Mouse (Mus musculus) intestine, embryonic 14.5 days (tissue): ENCODE results near the gene Ndrg3. TPM values are rescaled to one million over a fixed set of nuclear protein-coding genes. Genes with fewer than 3 reads are reported as not detected.

Experiments
- ATAC-seq: fragments of 200-750 bp; cut with Nextera tagmentation; replicated peaks from 2 replicates; pipeline ENCODE4 v1.8.0; 2017; ENCODE audit warnings: low read depth, moderate number of reproducible peaks, moderate TSS enrichment, moderate library complexity; ENCODE audit not compliant: low FRiP score, low TSS enrichment
- DNase-seq: peaks from one replicate; pipeline ENCODE4 v3.0.0-alpha.2; 2018; ENCODE audit warnings: low spot score
- H3K27ac ChIP-seq: fragments of 300-500 bp; sonication (generic); 2 replicates; pipeline ENCODE4 v1.5.1; 2014; ENCODE audit warnings: low read depth, mild to moderate bottlenecking, control low read depth
- H3K27me3 ChIP-seq: fragments of 300-500 bp; sonication (generic); replicated peaks from 2 replicates; pipeline ENCODE4 v1.6.1; 2014; ENCODE audit warnings: low read length, control low read depth; ENCODE audit not compliant: control insufficient read depth, insufficient read depth
- H3K36me3 ChIP-seq: fragments of 300-500 bp; sonication (generic); 2 replicates; pipeline ENCODE4 v1.6.1; 2014; ENCODE audit warnings: low read length, control low read depth; ENCODE audit not compliant: control insufficient read depth, insufficient read depth
- H3K4me1 ChIP-seq: fragments of 300-500 bp; sonication (generic); replicated peaks from 2 replicates; pipeline ENCODE4 v1.6.1; 2014; ENCODE audit warnings: low read length, control low read depth, mixed read lengths; ENCODE audit not compliant: control insufficient read depth, insufficient read depth
- H3K4me2 ChIP-seq: fragments of 300-500 bp; sonication (generic); 2 replicates; pipeline ENCODE4 v1.6.1; 2014; ENCODE audit warnings: low read length
- H3K4me3 ChIP-seq: fragments of 300-500 bp; sonication (generic); 2 replicates; pipeline ENCODE4 v1.5.1; 2014; ENCODE audit warnings: low read depth, low read length, control low read depth, mixed read lengths
- H3K9ac ChIP-seq: fragments of 300-500 bp; sonication (generic); 2 replicates; pipeline ENCODE4 v1.6.1; 2014; ENCODE audit warnings: mild to moderate bottlenecking, low read length
- H3K9me3 ChIP-seq: fragments of 300-500 bp; sonication (generic); 2 replicates; pipeline ENCODE4 v1.6.1; 2016; ENCODE audit warnings: low read length, control low read depth; ENCODE audit not compliant: control insufficient read depth
- WGBS: fragments of 180-500 bp; shearing (Covaris S2); extraction: QIAGEN DNeasy Blood & Tissue Kit; methylation state at CpG from one replicate; pipeline ENCODE4 v1.1.7; 2014; 5-methylcytosine and 5-hydroxymethylcytosine counted together
- polyA plus RNA-seq: library from polyadenylated mRNA; unstranded; fragments of >200 nt; fragmentation: Nextera tagmentation; extraction: Ambion mirVana; gene quantifications from 2 replicates; pipeline ENCODE4 v1.2.1, GENCODE M21; 2014

The Ndrg3 gene
- polyA plus RNA-seq, 1 experiment from 2014 or later, result 36.7 TPM

DNA sequence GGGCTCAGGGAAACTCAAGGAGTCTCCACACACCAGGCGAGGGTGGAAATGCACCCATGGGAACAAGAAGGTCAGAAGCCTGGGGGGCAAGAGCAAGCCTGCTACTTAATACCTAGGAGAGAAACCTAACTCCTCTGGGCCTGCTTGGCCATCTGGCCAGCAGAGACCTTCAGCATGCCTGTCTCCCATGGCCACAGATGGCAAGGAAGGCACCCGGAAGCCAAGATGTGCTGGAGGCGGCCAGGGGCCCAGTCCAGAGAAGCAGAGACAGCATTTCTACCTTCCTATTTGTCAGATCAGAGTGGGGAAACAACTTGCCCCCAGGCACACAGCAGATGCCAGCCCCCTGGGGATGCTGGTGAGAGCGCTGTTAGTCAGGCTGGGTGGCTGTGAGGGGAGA lies 36.4 kb upstream of the Ndrg3 start:
- Histone ChIP-seq H3K27me3 (no peaks in the 10 kb centered on the region), H3K36me3 (peaks cover 94% of the 10 kb centered on the region), H3K9me3 (peaks cover 16% of the 10 kb centered on the region; the same call in 1 of the 2 replicates), H3K4me2 (no peak overlapping the region), H3K9ac (no peak overlapping the region), H3K27ac (no peak overlapping the region), H3K4me1 (no peaks in the 10 kb centered on the region), H3K4me3 (no peak overlapping the region)
- WGBS, result 95% methylated on average over 4 of the region's 4 CpGs
- DNase-seq (no peak), ATAC-seq (no peak)

DNA sequence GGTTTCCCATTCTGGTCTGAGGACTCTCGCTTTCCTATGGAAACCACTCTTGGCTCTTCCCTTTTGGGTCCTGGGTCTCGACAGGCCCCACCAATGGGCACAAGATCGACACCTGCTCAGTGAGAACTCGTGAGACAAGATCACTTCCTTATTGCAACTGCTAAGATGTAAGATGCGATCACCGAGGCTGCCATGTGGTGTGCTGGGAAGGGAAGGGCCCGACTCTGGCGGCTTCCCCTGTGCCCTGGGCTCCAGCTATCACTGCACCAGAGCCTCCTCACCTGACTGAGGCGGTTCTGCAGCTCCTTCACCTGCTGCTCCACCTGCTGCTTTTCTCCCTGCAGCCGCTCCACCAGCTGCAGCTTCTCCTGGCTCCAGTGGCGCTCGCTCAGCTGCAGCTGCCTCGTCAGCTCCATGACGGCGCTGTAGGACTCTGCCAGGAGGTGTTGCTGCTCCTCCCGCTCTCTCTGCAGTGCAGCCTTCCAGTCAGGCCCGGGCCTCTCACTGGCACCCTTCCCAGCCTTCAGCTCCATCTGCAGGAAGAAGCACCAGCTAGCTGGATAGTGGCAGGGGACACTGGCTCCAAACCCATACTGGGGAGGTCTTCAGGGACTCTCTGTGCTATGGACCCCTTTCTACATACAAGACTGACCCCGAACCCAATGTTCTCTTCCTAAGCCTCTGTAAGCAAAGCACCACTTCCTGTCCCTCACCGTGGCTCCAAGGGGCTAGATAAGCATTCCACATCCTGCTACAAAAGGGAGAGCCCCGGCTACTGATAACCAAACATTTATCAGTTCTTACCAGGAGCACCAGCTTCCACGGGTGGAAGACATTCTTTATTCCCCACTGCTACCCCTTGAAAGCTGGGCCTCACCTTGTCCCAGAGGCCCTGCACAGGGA lies 35.5 kb upstream of the Ndrg3 start:
- H3K27ac ChIP-seq, result no peak overlapping the region
- no peaks in the 10 kb centered on the region for H3K4me1 ChIP-seq
- no peak overlapping the region for H3K4me3 ChIP-seq
- H3K9ac ChIP-seq, result no peak overlapping the region
- WGBS, result 93% methylated on average over 21 of the region's 21 CpGs
- no peak for ATAC-seq
- H3K9me3 ChIP-seq, result peaks cover 16% of the 10 kb centered on the region; the same call in 1 of the 2 replicates
- peaks cover 94% of the 10 kb centered on the region for H3K36me3 ChIP-seq
- no peak overlapping the region for H3K4me2 ChIP-seq
- DNase-seq, result no peak
- no peaks in the 10 kb centered on the region for H3K27me3 ChIP-seq

DNA sequence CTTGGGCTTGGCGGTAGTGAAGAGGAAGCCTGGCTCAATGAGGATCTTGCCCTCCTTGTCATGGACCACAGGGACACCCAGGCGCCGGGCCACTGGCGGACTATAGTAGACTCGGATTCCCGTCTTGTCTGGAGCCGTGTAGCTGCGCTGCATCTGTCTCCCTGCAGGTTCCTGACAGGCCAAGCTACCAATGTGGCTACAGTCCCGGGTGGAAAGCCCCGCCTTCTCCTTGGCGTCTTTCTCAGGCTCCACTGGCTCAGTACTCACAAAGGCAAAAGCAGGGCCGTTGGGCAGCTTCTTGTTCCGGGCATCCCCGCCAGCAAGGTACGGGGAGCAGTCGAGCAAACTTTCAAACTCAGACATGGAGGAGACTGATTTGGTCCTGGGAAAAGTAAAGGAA lies 29.3 kb upstream of the Ndrg3 start:
- ATAC-seq (no peak), DNase-seq (no peak)
- no peaks in the 10 kb centered on the region for H3K27me3 ChIP-seq
- no peak overlapping the region for H3K4me2 ChIP-seq
- H3K4me1 ChIP-seq, result no peaks in the 10 kb centered on the region
- 93% methylated on average over 16 of the region's 16 CpGs for WGBS
- H3K36me3 ChIP-seq, result peaks cover 97% of the 10 kb centered on the region
- H3K9me3 ChIP-seq, result peaks cover 8% of the 10 kb centered on the region; the same call in 1 of the 2 replicates
- H3K9ac ChIP-seq, result no peak overlapping the region
- no peak overlapping the region for H3K27ac ChIP-seq
- H3K4me3 ChIP-seq, result no peak overlapping the region

DNA sequence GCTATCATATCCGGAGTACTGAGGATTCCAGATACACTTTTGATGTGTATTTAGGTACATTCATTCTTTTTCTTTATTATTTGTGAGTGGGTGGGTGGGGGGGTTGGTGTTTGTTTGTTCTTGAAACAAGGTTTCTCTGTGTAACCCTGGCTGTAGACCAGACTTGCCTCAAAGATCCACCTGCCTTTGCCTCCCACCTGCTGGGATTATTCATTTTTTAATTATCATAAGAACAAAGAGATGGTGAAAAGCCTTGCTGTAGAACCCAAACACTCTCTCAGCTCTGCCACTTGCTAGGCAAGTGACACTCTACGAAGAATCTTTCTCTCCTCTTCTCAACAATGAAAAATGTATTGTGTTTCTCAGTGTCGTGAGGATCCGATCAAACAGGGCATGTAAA lies 27.4 kb upstream of the Ndrg3 start:
- Histone ChIP-seq H3K27ac (no peak overlapping the region), H3K36me3 (peaks cover 99% of the 10 kb centered on the region), H3K9me3 (no peaks in the 10 kb centered on the region), H3K4me1 (no peaks in the 10 kb centered on the region), H3K4me3 (no peak overlapping the region), H3K27me3 (no peaks in the 10 kb centered on the region), H3K9ac (no peak overlapping the region), H3K4me2 (no peak overlapping the region)
- no peak for ATAC-seq
- no peak for DNase-seq
- 96% methylated on average over 4 of the region's 4 CpGs for WGBS

DNA sequence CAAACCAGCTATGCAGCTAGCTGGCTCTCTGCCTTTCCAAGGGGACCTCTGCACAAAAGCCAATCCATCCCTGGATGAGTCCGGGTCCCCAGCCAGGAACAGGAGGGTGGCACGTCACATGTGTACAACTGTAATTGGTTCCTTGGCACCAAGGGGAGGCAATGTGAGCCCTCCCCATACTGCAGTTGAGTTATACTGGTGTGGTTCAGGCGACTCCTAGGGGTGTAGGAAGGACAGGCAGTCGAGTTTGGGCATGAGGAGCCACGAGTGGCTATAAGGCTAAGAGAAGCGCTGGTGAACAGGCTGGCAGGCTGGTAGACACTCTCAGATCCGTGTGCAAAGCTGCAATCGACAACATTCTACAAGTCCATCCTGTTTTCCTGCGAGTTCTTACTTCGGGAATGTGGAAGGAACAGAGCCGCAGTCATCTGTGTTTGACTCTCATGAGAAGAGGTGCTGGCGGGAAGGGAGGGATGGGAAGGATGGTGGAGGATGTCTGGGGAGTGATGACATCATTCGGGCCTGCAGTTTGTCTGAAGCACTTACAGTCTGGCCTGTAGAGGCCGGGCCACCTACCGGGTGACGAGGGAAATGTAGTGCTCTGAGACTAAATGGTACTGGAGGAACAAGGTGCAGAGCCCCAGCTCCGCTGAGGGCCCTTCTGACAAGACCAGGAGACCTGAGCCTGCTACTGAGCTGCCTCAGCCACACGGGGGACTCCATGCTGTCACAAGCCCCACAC lies 24.8 kb upstream of the Ndrg3 start:
- DNase-seq (no peak), ATAC-seq (0 out of 2 replicates have a peak, but pooled peaks have one; percentile 21)
- Histone ChIP-seq H3K4me2 (no peak overlapping the region), H3K4me3 (no peak overlapping the region), H3K27ac (no peak overlapping the region), H3K4me1 (0 out of 2 replicates have a peak, but pooled peaks cover under 1% of the 10 kb centered on the region), H3K9ac (no peak overlapping the region), H3K9me3 (no peaks in the 10 kb centered on the region), H3K36me3 (peaks cover 77% of the 10 kb centered on the region), H3K27me3 (no peaks in the 10 kb centered on the region)
- 68% methylated on average over 18 of the region's 18 CpGs for WGBS

DNA sequence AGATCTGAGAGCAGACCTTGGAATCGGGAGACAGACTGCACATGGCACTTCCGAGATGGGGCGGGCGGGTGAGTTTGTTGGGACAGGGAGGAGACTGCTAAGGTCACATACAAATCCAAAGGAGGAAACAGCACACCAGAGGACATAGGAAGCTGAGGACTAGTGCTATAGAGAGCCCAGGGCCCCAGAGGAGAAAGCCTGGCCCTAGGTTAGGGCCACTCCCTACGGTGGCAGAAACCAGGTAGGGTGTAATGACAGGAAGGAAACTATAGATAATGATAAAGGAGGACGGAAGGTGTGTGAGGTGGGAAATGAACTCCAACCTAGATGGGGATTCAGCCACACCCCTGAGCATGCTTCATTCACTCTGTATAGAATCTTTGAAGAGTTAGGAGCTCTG lies 20.5 kb upstream of the Ndrg3 start:
- Histone ChIP-seq H3K9ac (no peak overlapping the region), H3K4me2 (no peak overlapping the region), H3K36me3 (peaks cover 35% of the 10 kb centered on the region), H3K9me3 (no peaks in the 10 kb centered on the region), H3K27me3 (no peaks in the 10 kb centered on the region), H3K27ac (no peak overlapping the region), H3K4me3 (no peak overlapping the region), H3K4me1 (peaks cover 10% of the 10 kb centered on the region)
- DNase-seq (no peak), ATAC-seq (no peak; the same call in 1 of the 2 replicates)
- WGBS, result 74% methylated on average over 6 of the region's 6 CpGs

DNA sequence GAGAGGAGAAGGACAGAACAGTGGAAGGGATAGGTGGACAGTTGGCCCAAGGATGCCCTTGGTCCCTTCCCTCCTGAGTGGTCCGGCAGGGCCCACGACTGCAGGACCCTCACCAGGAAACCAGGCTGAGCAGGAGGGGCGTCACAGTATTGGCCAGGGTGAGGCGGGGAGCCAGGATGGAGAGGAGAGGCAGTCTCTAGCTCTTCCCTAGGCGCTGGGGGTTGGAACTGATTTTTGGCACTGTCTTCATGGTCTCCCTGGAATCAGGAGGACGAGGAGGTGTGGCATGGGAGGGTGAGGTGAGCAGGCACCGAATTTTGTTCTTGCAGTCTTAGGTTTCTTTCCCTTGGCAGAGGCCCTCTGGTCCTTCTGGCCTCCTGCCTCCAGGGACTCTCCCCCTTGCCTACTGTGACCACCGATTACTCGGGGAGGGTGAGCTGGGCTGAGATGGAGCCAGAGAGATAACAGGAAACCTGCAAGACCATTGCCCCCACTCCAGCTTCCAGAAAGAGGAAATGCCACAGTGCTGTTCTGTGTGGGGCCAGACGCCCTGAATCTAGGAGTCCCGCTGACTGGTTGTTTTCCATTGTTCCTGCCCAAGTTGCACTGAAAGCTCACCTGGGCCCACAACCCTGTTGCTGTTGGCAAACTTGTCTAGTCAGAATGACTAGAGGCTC lies 18.9 kb upstream of the Ndrg3 start:
- Histone ChIP-seq H3K4me1 (peaks cover 16% of the 10 kb centered on the region), H3K9me3 (no peaks in the 10 kb centered on the region), H3K27ac (no peak overlapping the region), H3K36me3 (peaks cover 19% of the 10 kb centered on the region), H3K4me3 (no peak overlapping the region), H3K4me2 (no peak overlapping the region), H3K27me3 (no peaks in the 10 kb centered on the region), H3K9ac (no peak overlapping the region)
- no peak for DNase-seq
- no peak for ATAC-seq
- 34% methylated on average over 11 of the region's 11 CpGs for WGBS

DNA sequence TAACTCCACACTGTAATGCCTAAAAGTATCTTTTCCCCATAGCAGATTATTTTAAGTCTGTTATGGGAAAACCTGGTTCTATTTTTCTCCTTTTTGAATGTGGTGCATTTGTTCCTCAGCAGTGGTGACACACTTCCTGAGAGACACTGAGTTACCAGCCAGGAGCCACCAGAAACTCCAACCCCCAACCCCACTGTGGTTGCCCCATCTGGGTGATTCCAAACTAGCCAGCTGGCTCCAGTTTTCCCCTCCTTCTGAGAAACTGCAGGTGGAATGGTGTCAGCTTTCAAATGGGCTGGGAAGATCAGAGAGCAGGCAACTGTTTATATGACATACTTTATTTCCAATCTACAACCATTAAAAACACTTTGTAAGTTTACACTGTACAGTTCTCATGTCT lies 18.3 kb upstream of the Ndrg3 start:
- Histone ChIP-seq H3K9me3 (no peaks in the 10 kb centered on the region), H3K27ac (no peak overlapping the region)

More for the DNA sequence above, 18.3 kb upstream of the Ndrg3 start:
- H3K27me3 ChIP-seq, result no peaks in the 10 kb centered on the region
- peaks cover 19% of the 10 kb centered on the region for H3K4me1 ChIP-seq
- peaks cover 13% of the 10 kb centered on the region for H3K36me3 ChIP-seq
- no peak overlapping the region for H3K9ac ChIP-seq
- no peak overlapping the region for H3K4me2 ChIP-seq
- DNase-seq (no peak), ATAC-seq (no peak)
- H3K4me3 ChIP-seq, result no peak overlapping the region
